Mouse (Mus musculus) embryonic facial prominence, embryonic 11.5 days (tissue): Measurements from ENCODE around the gene Commd7. TPM values are rescaled to one million over a fixed set of nuclear protein-coding genes. Genes with fewer than 3 reads are reported as not detected.
"Not testable (repeated sequence)": the region's sequence is repeated elsewhere in the genome, so short reads cannot be mapped to it uniquely, and the experiment has no call there.

Experiments used
- ATAC-seq: fragments of 200-750 bp; cut with Nextera tagmentation; replicated peaks from 2 replicates; pipeline ENCODE4 v1.8.0; 2017; ENCODE audit warnings: low read depth; ENCODE audit not compliant: insufficient number of reproducible peaks, low FRiP score, low TSS enrichment
- DNase-seq: peaks from one replicate; pipeline ENCODE4 v3.0.0-alpha.2; 2015; ENCODE audit warnings: low spot score
- H3K27ac ChIP-seq: fragments of 300-500 bp; sonication (generic); replicated peaks from 2 replicates; pipeline ENCODE4 v1.5.1; 2014; ENCODE audit warnings: mild to moderate bottlenecking, low read depth, low read length, control low read depth
- H3K27me3 ChIP-seq: fragments of 300-500 bp; sonication (generic); 2 replicates; pipeline ENCODE4 v1.6.1; 2014; ENCODE audit warnings: mild to moderate bottlenecking, low read length, moderate library complexity, mixed read lengths; ENCODE audit not compliant: control insufficient read depth, insufficient read depth
- H3K36me3 ChIP-seq: fragments of 300-500 bp; sonication (generic); replicated peaks from 2 replicates; pipeline ENCODE4 v1.6.1; 2014; ENCODE audit warnings: low read depth, mild to moderate bottlenecking, low read length, moderate library complexity, mixed read lengths; ENCODE audit not compliant: control insufficient read depth, insufficient read depth
- H3K4me1 ChIP-seq: fragments of 300-500 bp; sonication (generic); 2 replicates; pipeline ENCODE4 v1.6.1; 2014; ENCODE audit warnings: low read length, mixed read lengths; ENCODE audit not compliant: control insufficient read depth, insufficient read depth
- H3K4me2 ChIP-seq: fragments of 300-500 bp; sonication (generic); 2 replicates; pipeline ENCODE4 v1.6.1; 2014; ENCODE audit warnings: low read depth, mild to moderate bottlenecking, control low read depth, low read length, moderate library complexity
- H3K4me3 ChIP-seq: fragments of 300-500 bp; sonication (generic); 2 replicates; pipeline ENCODE4 v1.5.1; 2014; ENCODE audit warnings: low read depth, low read length, control low read depth
- H3K9ac ChIP-seq: fragments of 300-500 bp; sonication (generic); replicated peaks from 2 replicates; pipeline ENCODE4 v1.6.1; 2014; ENCODE audit warnings: mild to moderate bottlenecking, control low read depth, low read length
- H3K9me3 ChIP-seq: fragments of 300-500 bp; sonication (generic); replicated peaks from 2 replicates; pipeline ENCODE4 v1.6.1; 2016; ENCODE audit warnings: mild to moderate bottlenecking, low read length, inconsistent platforms, mixed read lengths; ENCODE audit not compliant: control insufficient read depth
- WGBS: fragments of 180-500 bp; shearing (Covaris S2); extraction: QIAGEN DNeasy Blood & Tissue Kit; methylation state at CpG from one replicate; pipeline ENCODE4 v1.1.7; 2014; 5-methylcytosine and 5-hydroxymethylcytosine counted together
- polyA plus RNA-seq: library from polyadenylated mRNA; unstranded; fragments of >200 nt; fragmentation: Nextera tagmentation; extraction: Ambion mirVana; gene quantifications from 2 replicates; pipeline ENCODE4 v1.2.1, GENCODE M21; 2014

Gene Commd7
- 68.0 and 68.6 TPM in 2 replicates for polyA plus RNA-seq

GRCm38 (mm10) chr2:153631976-153632870 lies at the start of gene Commd7:
TSS of gene Commd7 (minus strand) at chr2:153632781.
- Histone ChIP-seq H3K27me3 (no peaks in the 10 kb centered on the region), H3K4me1 (no peaks in the 10 kb centered on the region), H3K4me3 (peak within 1 kb of the TSS; percentile 81), H3K27ac (peak within 1 kb of the TSS; percentile 67; the same call in 1 of the 2 replicates), H3K9ac (peak within 1 kb of the TSS; percentile 96), H3K9me3 (no peaks in the 10 kb centered on the region), H3K36me3 (no peaks in the 10 kb centered on the region; the same call in 1 of the 2 replicates), H3K4me2 (peak within 1 kb of the TSS; percentile 71)
- WGBS = 5% methylated on average over 52 of the region's 53 CpGs
- DNase-seq = peak; percentile 88
- peak; percentile 77 for ATAC-seq

DNA sequence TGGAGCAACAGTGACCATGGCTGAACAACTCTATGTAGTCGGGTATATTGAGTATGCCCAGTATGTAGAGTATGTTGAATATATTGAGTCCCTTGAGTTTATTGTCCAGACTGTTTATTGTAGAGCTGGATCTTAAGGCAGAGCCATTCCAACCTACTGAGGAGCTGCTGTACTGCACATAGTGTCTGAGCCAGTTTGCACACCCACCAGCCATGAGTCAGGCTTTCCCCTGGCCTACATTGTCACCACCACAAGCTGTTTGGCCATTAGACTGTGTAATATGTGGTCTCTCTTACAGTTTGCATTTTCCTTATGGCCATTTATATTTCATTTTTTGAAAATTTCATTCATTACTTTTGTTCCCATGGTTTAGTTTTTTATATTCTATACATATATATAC lies 47.4 kb upstream of the Commd7 start:
- 85% methylated on average over 1 of the region's 1 CpGs for WGBS
- Histone ChIP-seq H3K9me3 (no peaks in the 10 kb centered on the region), H3K27ac (no peak overlapping the region), H3K4me1 (no peaks in the 10 kb centered on the region), H3K4me2 (no peak overlapping the region), H3K36me3 (no peaks in the 10 kb centered on the region; the same call in 1 of the 2 replicates), H3K4me3 (no peak overlapping the region), H3K9ac (no peak overlapping the region), H3K27me3 (no peaks in the 10 kb centered on the region)
- DNase-seq (no peak), ATAC-seq (no peak)

DNA sequence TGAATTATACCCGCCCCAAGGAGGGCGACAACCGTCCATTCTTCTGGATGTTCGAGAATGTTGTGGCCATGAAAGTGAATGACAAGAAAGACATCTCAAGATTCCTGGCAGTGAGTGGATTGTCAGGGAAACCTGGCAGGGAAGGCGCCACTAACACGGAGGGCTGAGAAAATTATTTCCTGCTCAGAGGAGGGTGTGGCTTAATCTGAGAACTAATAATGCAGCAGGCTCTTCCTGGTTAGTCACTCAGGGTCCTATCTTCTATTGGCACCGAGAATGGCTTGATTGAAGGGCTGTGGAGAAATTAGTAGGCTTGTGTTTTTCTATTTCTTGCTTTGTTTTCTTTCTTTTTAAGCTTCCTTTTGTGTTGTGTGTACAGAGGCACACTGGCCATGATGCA lies 45.0 kb upstream of the Commd7 start:
- Histone ChIP-seq H3K27ac (no peak overlapping the region), H3K27me3 (no peaks in the 10 kb centered on the region), H3K36me3 (no peaks in the 10 kb centered on the region; the same call in 1 of the 2 replicates), H3K4me3 (no peak overlapping the region), H3K4me2 (no peak overlapping the region), H3K4me1 (no peaks in the 10 kb centered on the region), H3K9me3 (no peaks in the 10 kb centered on the region), H3K9ac (no peak overlapping the region)
- WGBS = 84% methylated on average over 7 of the region's 7 CpGs
- no peak for DNase-seq
- ATAC-seq = no peak

- no peaks in the 10 kb centered on the region for H3K9me3 ChIP-seq
- H3K4me2 ChIP-seq = no peak overlapping the region
- WGBS = 95% methylated on average over 6 of the region's 6 CpGs
- no peaks in the 10 kb centered on the region; the same call in 1 of the 2 replicates for H3K36me3 ChIP-seq
- no peaks in the 10 kb centered on the region for H3K4me1 ChIP-seq
- no peak overlapping the region for H3K4me3 ChIP-seq
- no peak for DNase-seq
- H3K9ac ChIP-seq = no peak overlapping the region
- H3K27ac ChIP-seq = no peak overlapping the region
- ATAC-seq = no peak
- H3K27me3 ChIP-seq = no peaks in the 10 kb centered on the region
Observed at GRCm38 (mm10) chr2:153676944-153677343, 44.4 kb upstream of the Commd7 start.

- WGBS = 75% methylated on average over 1 of the region's 1 CpGs
- H3K9me3 ChIP-seq, H3K36me3 ChIP-seq, H3K9ac ChIP-seq, H3K27ac ChIP-seq, H3K4me1 ChIP-seq, ATAC-seq, H3K4me2 ChIP-seq, H3K27me3 ChIP-seq, DNase-seq, H3K4me3 ChIP-seq: not testable (repeated sequence)
Observed at GRCm38 (mm10) chr2:153675364-153675763, 42.8 kb upstream of the Commd7 start.

- Histone ChIP-seq H3K9ac (no peak overlapping the region), H3K4me2 (no peak overlapping the region), H3K27me3 (no peaks in the 10 kb centered on the region), H3K4me1 (no peaks in the 10 kb centered on the region), H3K36me3 (no peaks in the 10 kb centered on the region; the same call in 1 of the 2 replicates), H3K27ac (no peak overlapping the region), H3K4me3 (no peak overlapping the region), H3K9me3 (no peaks in the 10 kb centered on the region)
- 82% methylated on average over 2 of the region's 2 CpGs for WGBS
- DNase-seq (no peak), ATAC-seq (no peak)
Observed at GRCm38 (mm10) chr2:153672619-153673018, 40.0 kb upstream of the Commd7 start.

- Histone ChIP-seq H3K4me2 (no peak overlapping the region), H3K36me3 (no peaks in the 10 kb centered on the region), H3K4me3 (no peak overlapping the region), H3K9me3 (no peaks in the 10 kb centered on the region), H3K27ac (no peak overlapping the region), H3K27me3 (no peaks in the 10 kb centered on the region), H3K9ac (no peak overlapping the region), H3K4me1 (no peaks in the 10 kb centered on the region)
- ATAC-seq (no peak), DNase-seq (no peak)
- 86% methylated on average over 5 of the region's 5 CpGs for WGBS
Observed at GRCm38 (mm10) chr2:153670111-153670510, 37.5 kb upstream of the Commd7 start.

DNA sequence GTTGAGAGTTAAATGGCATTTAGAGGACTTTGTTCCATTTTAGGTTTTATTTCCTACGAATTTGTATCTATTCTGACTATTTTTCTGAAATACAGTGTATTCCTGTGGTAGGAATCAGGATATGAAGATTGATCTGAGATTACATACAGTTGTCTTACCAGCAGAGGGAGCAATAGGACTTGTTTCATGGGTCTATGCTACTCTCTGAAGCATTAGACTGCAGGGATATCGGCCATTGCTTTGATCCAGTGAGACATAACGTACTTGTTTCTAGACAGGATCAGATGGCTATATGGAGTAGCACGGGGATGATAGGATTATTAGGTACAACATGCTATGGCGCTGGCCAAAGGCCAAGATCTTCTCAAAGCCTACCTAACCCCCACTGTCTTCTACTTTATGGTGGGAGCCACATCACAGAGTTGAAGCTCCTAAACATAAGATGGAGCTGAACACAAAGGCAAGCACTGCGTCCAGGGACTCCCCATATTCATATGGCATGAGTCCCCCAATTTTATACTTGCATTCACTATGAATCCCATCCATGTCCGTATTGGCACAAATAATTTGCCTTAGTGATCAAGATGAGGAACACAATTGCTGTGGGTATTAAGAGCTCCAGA lies 36.3 kb upstream of the Commd7 start:
- 75% methylated on average over 7 of the region's 7 CpGs for WGBS
- H3K27ac ChIP-seq = no peak overlapping the region
- no peak overlapping the region for H3K4me2 ChIP-seq
- no peaks in the 10 kb centered on the region for H3K4me1 ChIP-seq
- no peak overlapping the region for H3K9ac ChIP-seq
- H3K9me3 ChIP-seq = no peaks in the 10 kb centered on the region
- ATAC-seq = no peak
- no peak overlapping the region for H3K4me3 ChIP-seq
- peak; percentile 83 for DNase-seq
- H3K36me3 ChIP-seq = no peaks in the 10 kb centered on the region
- H3K27me3 ChIP-seq = no peaks in the 10 kb centered on the region
